Mouse (Mus musculus): Measurements from ENCODE around the gene Gemin2. TPM values are rescaled to one million over a fixed set of nuclear protein-coding genes. Genes with fewer than 3 reads are reported as not detected.

The Gemin2 gene
- polyA plus RNA-seq, 1 experiment = 3.0 TPM

GRCm38 (mm10) chr12:59066448-59067077 lies 53.4 kb downstream of the Gemin2 start, which contains the start of gene Pnn:
Pnn (plus strand) TSS chr12:59066884.
- WGBS = 1% methylated on average over 42 of the region's 43 CpGs
- peaks cover 24% of the 10 kb centered on the region for H3K36me3 ChIP-seq (ENCODE audit: control insufficient read depth, insufficient read depth, low read length)
- peaks cover 2% of the 10 kb centered on the region; the same call in 1 of the 2 replicates for H3K4me1 ChIP-seq (ENCODE audit: control insufficient read depth, insufficient read depth, insufficient read length)
- peak within 1 kb of the TSS; percentile 86 for H3K4me3 ChIP-seq (ENCODE audit: extremely low read depth, insufficient read depth, insufficient read length)
- DNase-seq (ENCODE audit: low read depth in 1 of 2, low spot score in 2 of 2) = peak; percentile 92 to 95
- H3K27ac ChIP-seq (ENCODE audit: insufficient read depth, low read length) = peak within 1 kb of the TSS; percentile 88
- TF ChIP-seq CTCF (IDR thresholded peaks at IDR 0.05; ENCODE audit: extremely low read depth, insufficient read depth, insufficient read length, insufficient replicate concordance) (no peak), POLR2A (IDR thresholded peaks at IDR 0.05; ENCODE audit: low read depth, low read length) (peak; percentile 80)
- H3K27me3 ChIP-seq (ENCODE audit: control insufficient read depth, insufficient read depth, low read length) = no peaks in the 10 kb centered on the region

GRCm38 (mm10) chr12:59067095-59067494 lies 53.9 kb downstream of the Gemin2 start:
- WGBS = under 1% methylated on average over 39 of the region's 41 CpGs
- peak in 1 of 2 experiments; percentile 46 for DNase-seq (ENCODE audit: low read depth in 1 of 2, low spot score in 2 of 2)
- Histone ChIP-seq H3K27ac (ENCODE audit: insufficient read depth, low read length) (peak overlapping the region; percentile 88), H3K27me3 (ENCODE audit: control insufficient read depth, insufficient read depth, low read length) (no peaks in the 10 kb centered on the region), H3K4me3 (ENCODE audit: extremely low read depth, insufficient read depth, insufficient read length) (peak overlapping the region; percentile 86), H3K36me3 (ENCODE audit: control insufficient read depth, insufficient read depth, low read length) (peaks cover 29% of the 10 kb centered on the region), H3K4me1 (ENCODE audit: control insufficient read depth, insufficient read depth, insufficient read length) (no peaks in the 10 kb centered on the region)
- TF ChIP-seq CTCF (IDR thresholded peaks at IDR 0.05; ENCODE audit: extremely low read depth, insufficient read depth, insufficient read length, insufficient replicate concordance) (no peak), POLR2A (IDR thresholded peaks at IDR 0.05; ENCODE audit: low read depth, low read length) (no peak)

GRCm38 (mm10) chr12:59068791-59069190 lies 55.6 kb downstream of the Gemin2 start:
- H3K27me3 ChIP-seq (ENCODE audit: control insufficient read depth, insufficient read depth, low read length) = no peaks in the 10 kb centered on the region
- DNase-seq (ENCODE audit: low read depth in 1 of 2, low spot score in 2 of 2) = no peak
- no peak for TF ChIP-seq CTCF (IDR thresholded peaks at IDR 0.05; ENCODE audit: extremely low read depth, insufficient read depth, insufficient read length, insufficient replicate concordance)
- TF ChIP-seq POLR2A (IDR thresholded peaks at IDR 0.05; ENCODE audit: low read depth, low read length) = no peak
- no peak overlapping the region for H3K27ac ChIP-seq (ENCODE audit: insufficient read depth, low read length)
- no peak overlapping the region for H3K4me3 ChIP-seq (ENCODE audit: extremely low read depth, insufficient read depth, insufficient read length)
- 94% methylated on average over 13 of the region's 13 CpGs for WGBS
- H3K36me3 ChIP-seq (ENCODE audit: control insufficient read depth, insufficient read depth, low read length) = peaks cover 35% of the 10 kb centered on the region
- H3K4me1 ChIP-seq (ENCODE audit: control insufficient read depth, insufficient read depth, insufficient read length) = no peaks in the 10 kb centered on the region

GRCm38 (mm10) chr12:59072286-59072685 lies 59.1 kb downstream of the Gemin2 start:
- H3K27me3 ChIP-seq (ENCODE audit: control insufficient read depth, insufficient read depth, low read length) = no peaks in the 10 kb centered on the region
- H3K4me1 ChIP-seq (ENCODE audit: control insufficient read depth, insufficient read depth, insufficient read length) = no peaks in the 10 kb centered on the region
- H3K36me3 ChIP-seq (ENCODE audit: control insufficient read depth, insufficient read depth, low read length) = peaks cover 42% of the 10 kb centered on the region
- TF ChIP-seq CTCF (IDR thresholded peaks at IDR 0.05; ENCODE audit: extremely low read depth, insufficient read depth, insufficient read length, insufficient replicate concordance) = no peak
- TF ChIP-seq POLR2A (IDR thresholded peaks at IDR 0.05; ENCODE audit: low read depth, low read length) = no peak
- H3K4me3 ChIP-seq (ENCODE audit: extremely low read depth, insufficient read depth, insufficient read length) = no peak overlapping the region
- WGBS = 95% methylated on average over 11 of the region's 11 CpGs
- DNase-seq (ENCODE audit: low read depth in 1 of 2, low spot score in 2 of 2) = no peak
- H3K27ac ChIP-seq (ENCODE audit: insufficient read depth, low read length) = no peak overlapping the region

GRCm38 (mm10) chr12:59074052-59074451 lies 60.9 kb downstream of the Gemin2 start:
- no peak for DNase-seq (ENCODE audit: low read depth in 1 of 2, low spot score in 2 of 2)
- 93% methylated on average over 3 of the region's 3 CpGs for WGBS
- peaks cover 33% of the 10 kb centered on the region for H3K36me3 ChIP-seq (ENCODE audit: control insufficient read depth, insufficient read depth, low read length)
- no peak overlapping the region for H3K4me3 ChIP-seq (ENCODE audit: extremely low read depth, insufficient read depth, insufficient read length)
- no peak for TF ChIP-seq CTCF (IDR thresholded peaks at IDR 0.05; ENCODE audit: extremely low read depth, insufficient read depth, insufficient read length, insufficient replicate concordance)
- TF ChIP-seq POLR2A (IDR thresholded peaks at IDR 0.05; ENCODE audit: low read depth, low read length) = no peak
- H3K4me1 ChIP-seq (ENCODE audit: control insufficient read depth, insufficient read depth, insufficient read length) = no peaks in the 10 kb centered on the region
- H3K27me3 ChIP-seq (ENCODE audit: control insufficient read depth, insufficient read depth, low read length) = no peaks in the 10 kb centered on the region
- no peak overlapping the region for H3K27ac ChIP-seq (ENCODE audit: insufficient read depth, low read length)

- WGBS = 85% methylated on average over 3 of the region's 3 CpGs
- H3K4me1 ChIP-seq (ENCODE audit: control insufficient read depth, insufficient read depth, insufficient read length) = no peaks in the 10 kb centered on the region
- TF ChIP-seq POLR2A (IDR thresholded peaks at IDR 0.05; ENCODE audit: low read depth, low read length) = no peak
- TF ChIP-seq CTCF (IDR thresholded peaks at IDR 0.05; ENCODE audit: extremely low read depth, insufficient read depth, insufficient read length, insufficient replicate concordance) = no peak
- no peaks in the 10 kb centered on the region for H3K27me3 ChIP-seq (ENCODE audit: control insufficient read depth, insufficient read depth, low read length)
- no peak for DNase-seq (ENCODE audit: low read depth in 1 of 2, low spot score in 2 of 2)
- no peak overlapping the region for H3K27ac ChIP-seq (ENCODE audit: insufficient read depth, low read length)
- no peak overlapping the region for H3K4me3 ChIP-seq (ENCODE audit: extremely low read depth, insufficient read depth, insufficient read length)
- H3K36me3 ChIP-seq (ENCODE audit: control insufficient read depth, insufficient read depth, low read length) = peaks cover 14% of the 10 kb centered on the region
Measured at GRCm38 (mm10) chr12:59076996-59077395, 63.8 kb downstream of the Gemin2 start.

GRCm38 (mm10) chr12:59077883-59078282 lies 64.7 kb downstream of the Gemin2 start:
- 86% methylated on average over 3 of the region's 3 CpGs for WGBS
- TF ChIP-seq POLR2A (IDR thresholded peaks at IDR 0.05; ENCODE audit: low read depth, low read length) = no peak
- no peak for TF ChIP-seq CTCF (IDR thresholded peaks at IDR 0.05; ENCODE audit: extremely low read depth, insufficient read depth, insufficient read length, insufficient replicate concordance)

More at GRCm38 (mm10) chr12:59077883-59078282, 64.7 kb downstream of the Gemin2 start:
- no peaks in the 10 kb centered on the region for H3K27me3 ChIP-seq (ENCODE audit: control insufficient read depth, insufficient read depth, low read length)
- peaks cover 7% of the 10 kb centered on the region for H3K36me3 ChIP-seq (ENCODE audit: control insufficient read depth, insufficient read depth, low read length)
- no peak overlapping the region for H3K4me3 ChIP-seq (ENCODE audit: extremely low read depth, insufficient read depth, insufficient read length)
- no peak for DNase-seq (ENCODE audit: low read depth in 1 of 2, low spot score in 2 of 2)
- no peak overlapping the region for H3K27ac ChIP-seq (ENCODE audit: insufficient read depth, low read length)
- H3K4me1 ChIP-seq (ENCODE audit: control insufficient read depth, insufficient read depth, insufficient read length) = no peaks in the 10 kb centered on the region

Other genes with a start within 250 kb of the Gemin2 start
- gene Sec23a, start 1.4 kb upstream of the Gemin2 start, polyA plus RNA-seq (2012; rRNA removed) = 3.9 and 4.5 TPM in 2 replicates
- gene Trappc6b, start 48.1 kb downstream of the Gemin2 start, polyA plus RNA-seq (2012; rRNA removed) = 62.8 and 68.8 TPM in 2 replicates
- gene Pnn, start 53.5 kb downstream of the Gemin2 start, polyA plus RNA-seq (2012; rRNA removed) = 15.4 and 16.2 TPM in 2 replicates
- gene Mia2, start 82.4 kb downstream of the Gemin2 start, polyA plus RNA-seq (2012; rRNA removed) = 16.5 and 18.9 TPM in 2 replicates
- gene Fbxo33, start 206.3 kb downstream of the Gemin2 start, polyA plus RNA-seq (2012; rRNA removed) = 6.5 and 6.9 TPM in 2 replicates